9 mouse cellular contexts compared by ENCODE assay signal in genomic region chr16:34657566-34657965, GRCm38 (mm10). TPM values are rescaled to one million over a fixed set of nuclear protein-coding genes. Genes with fewer than 3 reads are reported as not detected.
DNase-seq lines count a peak whose midpoint lies in the region; ATAC-seq and TF ChIP-seq lines count a peak whose summit lies in the region.
"Not testable (repeated sequence)": the region's sequence is repeated elsewhere in the genome, so short reads cannot be mapped to it uniquely, and the experiment has no call there.
"Had no signal": no experiment of that assay in that cellular context is flagged by ENCODE, and none has a peak within 500 bp of the region (broad histone marks: within the 10 kb centered on the region; RNA-seq: fewer than 3 reads in every experiment).

No protein-coding gene starts in this region.

- peak; percentile 29 for DNase-seq in adrenal gland, postnatal 14 days
- peak; percentile 34 for DNase-seq in layer of hippocampus, postnatal 10 days (ENCODE audit: low spot score in 2 of 2)
- DNase-seq in liver, embryonic 13.5 days, result peak; percentile 25

- TF ChIP-seq POLR2A in small intestine, adult 2 months (IDR thresholded peaks at IDR 0.05; ENCODE audit: low read depth, low read length), result not testable (repeated sequence)

- WGBS in embryonic facial prominence, embryonic 15.5 days, result 3% methylated on average over 16 of the region's 16 CpGs
- 6% methylated on average over 16 of the region's 16 CpGs for WGBS in heart, embryonic 13.5 days
- 2% methylated on average over 16 of the region's 16 CpGs for WGBS in intestine, embryonic 16.5 days
- WGBS in liver, embryonic 13.5 days (ENCODE audit: insufficient replicate concordance), result 2% methylated on average over 16 of the region's 16 CpGs
- WGBS in midbrain, embryonic 13.5 days, result 2% methylated on average over 16 of the region's 16 CpGs
- 2% methylated on average over 16 of the region's 16 CpGs for WGBS in small intestine, adult 2 months

- TF ChIP-seq CTCF in small intestine, adult 2 months (IDR thresholded peaks at IDR 0.05; ENCODE audit: extremely low read depth, insufficient read length, insufficient replicate concordance, low read depth, low read length), result not testable (repeated sequence)

- not testable (repeated sequence) for H3K4me1 ChIP-seq in embryonic facial prominence, embryonic 15.5 days; intestine, embryonic 16.5 days (ENCODE audit: control insufficient read depth, insufficient read depth, low read length); liver, embryonic 13.5 days (replicated peaks); midbrain, embryonic 13.5 days (replicated peaks); small intestine, adult 2 months (ENCODE audit: control insufficient read depth, insufficient read depth, insufficient read length, low read length)
- H3K4me1 ChIP-seq in heart, embryonic 13.5 days, result peaks cover 10% of the 10 kb centered on the region

- not testable (repeated sequence) for H3K27ac ChIP-seq in embryonic facial prominence, embryonic 15.5 days (replicated peaks); heart, embryonic 13.5 days (replicated peaks); intestine, embryonic 16.5 days (ENCODE audit: low read length); liver, embryonic 13.5 days; midbrain, embryonic 13.5 days; small intestine, adult 2 months (ENCODE audit: insufficient read depth, low read depth, low read length)

- H3K27me3 ChIP-seq in embryonic facial prominence, embryonic 15.5 days; intestine, embryonic 16.5 days (replicated peaks; ENCODE audit: control insufficient read depth, insufficient read depth, low read length); liver, embryonic 13.5 days; midbrain, embryonic 13.5 days; small intestine, adult 2 months (ENCODE audit: control insufficient read depth, insufficient read depth, low read length): not testable (repeated sequence)
- peaks cover 12% of the 10 kb centered on the region; the same call in 1 of the 2 replicates for H3K27me3 ChIP-seq in heart, embryonic 13.5 days (replicated peaks)

- H3K9ac ChIP-seq in embryonic facial prominence, embryonic 15.5 days; liver, embryonic 13.5 days; midbrain, embryonic 13.5 days (replicated peaks): not testable (repeated sequence)
- H3K9ac ChIP-seq in heart, embryonic 13.5 days, result peak overlapping the region; percentile 63
- H3K9ac ChIP-seq in intestine, embryonic 16.5 days (ENCODE audit: low read depth, low read length), result peak overlapping the region; percentile 29; the same call in 1 of the 2 replicates

- peak overlapping the region; percentile 35 for H3K4me3 ChIP-seq in embryonic facial prominence, embryonic 15.5 days (replicated peaks)
- peak overlapping the region; percentile 49 for H3K4me3 ChIP-seq in heart, embryonic 13.5 days
- H3K4me3 ChIP-seq in intestine, embryonic 16.5 days (ENCODE audit: low read length), result peak overlapping the region; percentile 42
- H3K4me3 ChIP-seq in liver, embryonic 13.5 days (replicated peaks), result peak overlapping the region; percentile 39
- peak overlapping the region; percentile 37 for H3K4me3 ChIP-seq in midbrain, embryonic 13.5 days (replicated peaks)
- peak overlapping the region; percentile 24; the same call in 1 of the 2 replicates for H3K4me3 ChIP-seq in small intestine, adult 2 months (ENCODE audit: low read depth, low read length)

- H3K36me3 ChIP-seq in embryonic facial prominence, embryonic 15.5 days; heart, embryonic 13.5 days; intestine, embryonic 16.5 days (ENCODE audit: control insufficient read depth, insufficient read depth, low read length); liver, embryonic 13.5 days; midbrain, embryonic 13.5 days; small intestine, adult 2 months (ENCODE audit: control insufficient read depth, insufficient read depth, low read length): not testable (repeated sequence)

- H3K4me2 ChIP-seq in embryonic facial prominence, embryonic 15.5 days (replicated peaks), result peak overlapping the region; percentile 53
- H3K4me2 ChIP-seq in heart, embryonic 13.5 days, result peak overlapping the region; percentile 74
- peak overlapping the region; percentile 63 for H3K4me2 ChIP-seq in intestine, embryonic 16.5 days (ENCODE audit: low read depth, low read length)
- H3K4me2 ChIP-seq in liver, embryonic 13.5 days, result peak overlapping the region; percentile 62
- peak overlapping the region; percentile 58 for H3K4me2 ChIP-seq in midbrain, embryonic 13.5 days (replicated peaks)

- not testable (repeated sequence) for ATAC-seq in embryonic facial prominence, embryonic 15.5 days (ENCODE audit: insufficient number of reproducible peaks, low FRiP score, low TSS enrichment, low read depth); heart, embryonic 13.5 days (ENCODE audit: extremely low read depth, insufficient number of reproducible peaks, low FRiP score, low TSS enrichment); intestine, embryonic 16.5 days; liver, embryonic 13.5 days (ENCODE audit: low read depth); midbrain, embryonic 13.5 days

- H3K9me3 ChIP-seq in embryonic facial prominence, embryonic 15.5 days (replicated peaks); heart, embryonic 13.5 days; intestine, embryonic 16.5 days (ENCODE audit: control insufficient read depth, low read length); liver, embryonic 13.5 days (replicated peaks); midbrain, embryonic 13.5 days: not testable (repeated sequence)

RNA-seq across cellular contexts. Expression of gene Ropn1, which starts 7.8 kb away (rescaled TPM):
- not detected in 2 replicates for total RNA-seq in adrenal gland, postnatal 14 days (2021)
- polyA plus RNA-seq in embryonic facial prominence, embryonic 15.5 days (2015; fragmentation: Nextera tagmentation; extraction: Ambion mirVana), result not detected in 2 replicates
- polyA plus RNA-seq in heart, embryonic 13.5 days (2015; fragmentation: Nextera tagmentation; extraction: Ambion mirVana), result 0.45 and 1.0 TPM in 2 replicates
- polyA plus RNA-seq in intestine, embryonic 16.5 days (2015; fragmentation: Nextera tagmentation; extraction: Ambion mirVana), result not detected in 2 replicates
- total RNA-seq in layer of hippocampus, postnatal 10 days (2021), result not detected
- not detected in 2 replicates for polyA plus RNA-seq in liver, embryonic 13.5 days (2015; fragmentation: Nextera tagmentation; extraction: Ambion mirVana)
- polyA plus RNA-seq in midbrain, embryonic 13.5 days (2015; fragmentation: Nextera tagmentation; extraction: Ambion mirVana), result not detected in 2 replicates
- not detected in 2 replicates for polyA plus RNA-seq in small intestine, adult 2 months (2012; rRNA removed)
- total RNA-seq: heart, adult 18-20 months had no signal

RNA-seq across cellular contexts. Expression of gene Ccdc14, which starts 32.9 kb away (rescaled TPM):
- total RNA-seq in adrenal gland, postnatal 14 days (2021), result 4.2 and 4.5 TPM in 2 replicates
- 5.7 and 6.2 TPM in 2 replicates for polyA plus RNA-seq in embryonic facial prominence, embryonic 15.5 days (2015; fragmentation: Nextera tagmentation; extraction: Ambion mirVana)
- 4.9 and 5.5 TPM in 2 replicates for polyA plus RNA-seq in heart, embryonic 13.5 days (2015; fragmentation: Nextera tagmentation; extraction: Ambion mirVana)
- 4.2 and 4.5 TPM in 2 replicates for polyA plus RNA-seq in intestine, embryonic 16.5 days (2015; fragmentation: Nextera tagmentation; extraction: Ambion mirVana)
- 1 to 10 TPM; 3.6 to 3.7 TPM for total RNA-seq in layer of hippocampus, postnatal 10 days (2021)
- polyA plus RNA-seq in liver, embryonic 13.5 days (2015; fragmentation: Nextera tagmentation; extraction: Ambion mirVana), result 2.7 and 3.3 TPM in 2 replicates
- 5.5 TPM in 2 replicates for polyA plus RNA-seq in midbrain, embryonic 13.5 days (2015; fragmentation: Nextera tagmentation; extraction: Ambion mirVana)
- polyA plus RNA-seq in small intestine, adult 2 months (2012; rRNA removed), result 0.39 and 0.71 TPM in 2 replicates
